Mouse (Mus musculus) adrenal gland, adult 10 weeks (tissue): ENCODE data around the gene Pou6f2. TPM values are rescaled to one million over a fixed set of nuclear protein-coding genes. Genes with fewer than 3 reads are reported as not detected.

Source experiments
- polyA plus RNA-seq: library from polyadenylated mRNA; stranded (reverse); fragments of 350-450 nt; fragmentation: Illumina TruSeq; extraction: RNeasy Lipid Tissue Mini Kit (QIAGEN cat#74804); gene quantifications from one replicate; pipeline ENCODE4 v1.2.3, GENCODE M21; 2014; ENCODE audit warnings: low read depth, low replicate concordance

The Pou6f2 gene
- not detected for polyA plus RNA-seq

DNA sequence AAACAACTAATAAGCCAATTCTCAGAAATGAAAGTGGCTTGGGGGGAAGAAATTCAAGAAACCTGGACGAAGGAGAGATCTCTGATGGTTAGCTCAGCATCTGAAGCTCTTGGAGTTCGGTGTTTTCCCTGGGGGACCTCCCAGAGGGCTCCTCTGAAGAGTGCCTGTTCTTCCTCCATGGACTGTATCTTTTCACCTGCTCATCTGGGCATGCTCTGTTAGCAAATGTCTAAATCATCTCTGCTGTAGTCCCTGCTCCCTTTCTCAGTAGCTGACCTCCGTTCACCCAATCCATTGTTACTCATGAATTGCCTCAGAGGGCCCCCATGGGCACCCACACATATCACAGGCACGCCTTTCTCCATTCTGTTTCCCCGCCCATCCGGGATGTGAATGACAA is at the start of gene Pou6f2:
Gene Pou6f2, minus strand, starts transcription at position 101 of the 400 bp plus-strand sequence.

